Mouse (Mus musculus): Measurements from ENCODE around the gene Boc. TPM values are rescaled to one million over a fixed set of nuclear protein-coding genes. Genes with fewer than 3 reads are reported as not detected.

The Boc gene
- polyA plus RNA-seq, 1 experiment from 2014 or later, result 11.5 TPM

- Histone ChIP-seq H3K27ac (ENCODE audit: low read depth, low read length) (peak overlapping the region; percentile 66; the same call in 1 of the 2 replicates), H3K36me3 (ENCODE audit: control insufficient read depth, insufficient read depth, low read length) (peaks cover 39% of the 10 kb centered on the region), H3K27me3 (replicated peaks; ENCODE audit: control insufficient read depth, insufficient read depth, low read length) (no peaks in the 10 kb centered on the region), H3K9ac (ENCODE audit: low read length) (no peak overlapping the region), H3K4me1 (ENCODE audit: control insufficient read depth, insufficient read depth, low read length) (peaks cover 9% of the 10 kb centered on the region), H3K4me3 (ENCODE audit: low read depth, low read length) (no peak overlapping the region), H3K9me3 (replicated peaks; ENCODE audit: control insufficient read depth, low read length) (peaks cover 4% of the 10 kb centered on the region; the same call in 1 of the 2 replicates), H3K4me2 (ENCODE audit: low read length) (no peak overlapping the region)
- 55% methylated on average over 10 of the region's 10 CpGs for WGBS
- DNase-seq (ENCODE audit: low spot score) (peak; percentile 56), ATAC-seq (peak; percentile 49)
These were observed 51.4 kb downstream of the Boc start for GRCm38 (mm10) chr16:44507027-44507929.

GRCm38 (mm10) chr16:44505243-44505642, 53.5 kb downstream of the Boc start:
- Histone ChIP-seq H3K36me3 (ENCODE audit: control insufficient read depth, insufficient read depth, low read length) (peaks cover 51% of the 10 kb centered on the region), H3K9me3 (replicated peaks; ENCODE audit: control insufficient read depth, low read length) (peaks cover 4% of the 10 kb centered on the region; the same call in 1 of the 2 replicates), H3K4me1 (ENCODE audit: control insufficient read depth, insufficient read depth, low read length) (peaks cover 9% of the 10 kb centered on the region), H3K27me3 (replicated peaks; ENCODE audit: control insufficient read depth, insufficient read depth, low read length) (no peaks in the 10 kb centered on the region), H3K4me3 (ENCODE audit: low read depth, low read length) (no peak overlapping the region), H3K27ac (ENCODE audit: low read depth, low read length) (no peak overlapping the region), H3K9ac (ENCODE audit: low read length) (no peak overlapping the region), H3K4me2 (ENCODE audit: low read length) (no peak overlapping the region)
- 93% methylated on average over 1 of the region's 1 CpGs for WGBS
- no peak for DNase-seq (ENCODE audit: low spot score)
- ATAC-seq, result no peak

GRCm38 (mm10) chr16:44502895-44503575, 55.7 kb downstream of the Boc start:
- H3K4me3 ChIP-seq (ENCODE audit: low read depth, low read length), result no peak overlapping the region
- no peak overlapping the region for H3K27ac ChIP-seq (ENCODE audit: low read depth, low read length)
- H3K9me3 ChIP-seq (replicated peaks; ENCODE audit: control insufficient read depth, low read length), result peaks cover 4% of the 10 kb centered on the region; the same call in 1 of the 2 replicates
- DNase-seq (ENCODE audit: low spot score), result no peak
- 68% methylated on average over 8 of the region's 8 CpGs for whole genome bisulfite sequencing
- H3K27me3 ChIP-seq (replicated peaks; ENCODE audit: control insufficient read depth, insufficient read depth, low read length), result no peaks in the 10 kb centered on the region
- H3K9ac ChIP-seq (ENCODE audit: low read length), result no peak overlapping the region
- peaks cover 69% of the 10 kb centered on the region for H3K36me3 ChIP-seq (ENCODE audit: control insufficient read depth, insufficient read depth, low read length)
- no peak for ATAC-seq
- H3K4me1 ChIP-seq (ENCODE audit: control insufficient read depth, insufficient read depth, low read length), result peaks cover 9% of the 10 kb centered on the region
- no peak overlapping the region for H3K4me2 ChIP-seq (ENCODE audit: low read length)

- no peak overlapping the region for H3K4me3 ChIP-seq (ENCODE audit: low read depth, low read length)
- peaks cover 76% of the 10 kb centered on the region for H3K36me3 ChIP-seq (ENCODE audit: control insufficient read depth, insufficient read depth, low read length)
- peaks cover 4% of the 10 kb centered on the region for H3K4me1 ChIP-seq (ENCODE audit: control insufficient read depth, insufficient read depth, low read length)
- H3K9me3 ChIP-seq (replicated peaks; ENCODE audit: control insufficient read depth, low read length), result peaks cover 4% of the 10 kb centered on the region; the same call in 1 of the 2 replicates
- no peak overlapping the region for H3K4me2 ChIP-seq (ENCODE audit: low read length)
- DNase-seq (ENCODE audit: low spot score) (no peak), ATAC-seq (peak; percentile 35; the same call in 1 of the 2 replicates)
- H3K27me3 ChIP-seq (replicated peaks; ENCODE audit: control insufficient read depth, insufficient read depth, low read length), result no peaks in the 10 kb centered on the region
- H3K27ac ChIP-seq (ENCODE audit: low read depth, low read length), result no peak overlapping the region
- H3K9ac ChIP-seq (ENCODE audit: low read length), result no peak overlapping the region
- WGBS, result 75% methylated on average over 7 of the region's 7 CpGs
These were observed 56.4 kb downstream of the Boc start for GRCm38 (mm10) chr16:44502325-44502724.

- H3K27ac ChIP-seq (ENCODE audit: low read depth, low read length), result no peak overlapping the region
- no peaks in the 10 kb centered on the region for H3K27me3 ChIP-seq (replicated peaks; ENCODE audit: control insufficient read depth, insufficient read depth, low read length)
- WGBS, result 97% methylated on average over 10 of the region's 10 CpGs
- peaks cover 4% of the 10 kb centered on the region; the same call in 1 of the 2 replicates for H3K9me3 ChIP-seq (replicated peaks; ENCODE audit: control insufficient read depth, low read length)
- H3K4me1 ChIP-seq (ENCODE audit: control insufficient read depth, insufficient read depth, low read length), result no peaks in the 10 kb centered on the region; the same call in 1 of the 2 replicates
- DNase-seq (ENCODE audit: low spot score) (no peak), ATAC-seq (no peak)
- no peak overlapping the region for H3K4me2 ChIP-seq (ENCODE audit: low read length)
- H3K4me3 ChIP-seq (ENCODE audit: low read depth, low read length), result no peak overlapping the region
- peaks cover 77% of the 10 kb centered on the region for H3K36me3 ChIP-seq (ENCODE audit: control insufficient read depth, insufficient read depth, low read length)
- no peak overlapping the region for H3K9ac ChIP-seq (ENCODE audit: low read length)
These were observed 56.9 kb downstream of the Boc start for GRCm38 (mm10) chr16:44501783-44502182.

- Histone ChIP-seq H3K27ac (ENCODE audit: low read depth, low read length) (no peak overlapping the region), H3K4me1 (ENCODE audit: control insufficient read depth, insufficient read depth, low read length) (peaks cover 16% of the 10 kb centered on the region), H3K9ac (ENCODE audit: low read length) (no peak overlapping the region), H3K36me3 (ENCODE audit: control insufficient read depth, insufficient read depth, low read length) (peaks cover 80% of the 10 kb centered on the region), H3K27me3 (replicated peaks; ENCODE audit: control insufficient read depth, insufficient read depth, low read length) (no peaks in the 10 kb centered on the region), H3K4me3 (ENCODE audit: low read depth, low read length) (no peak overlapping the region), H3K9me3 (replicated peaks; ENCODE audit: control insufficient read depth, low read length) (no peaks in the 10 kb centered on the region), H3K4me2 (ENCODE audit: low read length) (no peak overlapping the region)
- ATAC-seq, result no peak
- WGBS, result 93% methylated on average over 3 of the region's 3 CpGs
- DNase-seq (ENCODE audit: low spot score), result no peak
These were observed 60.2 kb downstream of the Boc start for GRCm38 (mm10) chr16:44498447-44498846.

GRCm38 (mm10) chr16:44496971-44497464, 61.7 kb downstream of the Boc start:
- Histone ChIP-seq H3K4me1 (ENCODE audit: control insufficient read depth, insufficient read depth, low read length) (peaks cover 23% of the 10 kb centered on the region; the same call in 1 of the 2 replicates), H3K4me3 (ENCODE audit: low read depth, low read length) (no peak overlapping the region), H3K4me2 (ENCODE audit: low read length) (no peak overlapping the region), H3K9ac (ENCODE audit: low read length) (no peak overlapping the region), H3K36me3 (ENCODE audit: control insufficient read depth, insufficient read depth, low read length) (peaks cover 79% of the 10 kb centered on the region), H3K27me3 (replicated peaks; ENCODE audit: control insufficient read depth, insufficient read depth, low read length) (no peaks in the 10 kb centered on the region), H3K27ac (ENCODE audit: low read depth, low read length) (no peak overlapping the region), H3K9me3 (replicated peaks; ENCODE audit: control insufficient read depth, low read length) (no peaks in the 10 kb centered on the region)
- no peak for DNase-seq (ENCODE audit: low spot score)
- 70% methylated on average over 15 of the region's 15 CpGs for WGBS
- ATAC-seq, result no peak

GRCm38 (mm10) chr16:44494441-44495108, 64.1 kb downstream of the Boc start:
- Histone ChIP-seq H3K9me3 (replicated peaks; ENCODE audit: control insufficient read depth, low read length) (no peaks in the 10 kb centered on the region), H3K4me3 (ENCODE audit: low read depth, low read length) (no peak overlapping the region), H3K9ac (ENCODE audit: low read length) (peak overlapping the region; percentile 29; the same call in 1 of the 2 replicates), H3K27me3 (replicated peaks; ENCODE audit: control insufficient read depth, insufficient read depth, low read length) (no peaks in the 10 kb centered on the region), H3K36me3 (ENCODE audit: control insufficient read depth, insufficient read depth, low read length) (peaks cover 79% of the 10 kb centered on the region), H3K4me2 (ENCODE audit: low read length) (no peak overlapping the region), H3K4me1 (ENCODE audit: control insufficient read depth, insufficient read depth, low read length) (peaks cover 23% of the 10 kb centered on the region; the same call in 1 of the 2 replicates), H3K27ac (ENCODE audit: low read depth, low read length) (peak overlapping the region; percentile 40)
- DNase-seq (ENCODE audit: low spot score), result peak; percentile 52
- ATAC-seq, result peak; percentile 65
- 22% methylated on average over 8 of the region's 8 CpGs for WGBS

All from forebrain, embryonic 14.5 days (tissue).